Comparison of ENCODE assay signal across 2 mouse cellular contexts in the genomic region with DNA sequence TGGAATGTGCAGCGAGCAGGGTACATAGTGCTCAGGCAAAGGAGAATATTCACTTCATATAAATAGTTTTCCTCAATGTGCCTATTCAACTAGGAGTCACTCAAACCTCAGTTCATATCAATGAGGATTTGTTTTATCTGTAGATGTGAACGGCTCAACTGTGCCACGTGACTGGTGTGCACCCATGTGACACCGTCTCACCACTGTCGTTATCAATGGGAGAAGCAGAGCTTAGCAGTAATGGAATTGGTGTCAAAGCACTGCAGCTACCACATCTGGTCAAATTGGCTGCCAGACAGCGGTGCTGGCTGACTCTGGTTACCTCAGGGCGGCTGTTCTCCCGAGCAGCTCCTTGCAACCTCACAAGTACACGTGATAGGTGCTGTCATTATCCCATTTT.
TF ChIP-seq lines count a peak whose summit lies in the region.

No protein-coding gene starts in this region.

TF ChIP-seq in CH12.LX, 34 proteins besides CTCF, POLR2A, EP300 and RAD21:
- peak; percentile 17; the same call in 1 of the 2 replicates for TF ChIP-seq USF1 (IDR thresholded peaks at IDR 0.05; ENCODE audit: low read depth, low read length)
- TF ChIP-seq POLR2AphosphoS2 (IDR thresholded peaks at IDR 0.05; ENCODE audit: low read depth, low read length), result no peak
- peak; percentile 26; the same call in 1 of the 2 replicates for TF ChIP-seq USF2 (conservative IDR thresholded peaks at IDR 0.05; ENCODE audit: low read depth, low read length)
- TF ChIP-seq MEF2A (IDR thresholded peaks at IDR 0.05; ENCODE audit: borderline replicate concordance, low read depth, low read length), result no peak

TF ChIP-seq in MEL, 35 proteins besides CTCF, POLR2A, EP300 and RAD21:
- TF ChIP-seq USF1 (IDR thresholded peaks at IDR 0.05; ENCODE audit: low read depth, low read length) (peak; percentile 64), MAZ (IDR thresholded peaks at IDR 0.05; ENCODE audit: low read depth, low read length) (no peak)
